Mouse (Mus musculus): ENCODE measurements around the gene Ipo8. TPM values are rescaled to one million over a fixed set of nuclear protein-coding genes. Genes with fewer than 3 reads are reported as not detected.
A peak's percentile ranks its signal among the peaks of the same experiment; 100 is the strongest.

The Ipo8 gene
- polyA plus RNA-seq, 1 experiment, result 56.3 TPM

DNA sequence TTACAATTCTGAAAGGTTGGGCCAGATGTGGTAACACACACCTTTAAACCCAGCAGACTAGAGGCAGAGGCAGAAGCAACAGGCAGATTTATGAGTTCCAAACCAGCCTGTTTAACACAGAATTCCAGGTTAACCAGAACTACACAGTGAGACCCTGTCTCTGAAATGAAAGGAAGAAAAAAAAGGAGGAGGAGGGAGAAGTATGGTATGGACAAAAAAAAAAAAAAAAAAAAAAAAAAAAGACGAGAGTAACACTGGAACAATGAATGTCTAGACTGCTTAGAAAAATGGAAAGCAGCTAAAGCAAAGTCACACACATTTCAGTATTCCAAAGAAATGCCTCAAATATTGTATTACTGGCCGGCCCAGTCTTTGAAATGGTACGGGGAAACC, 916 bp downstream of the Ipo8 start:
- Histone ChIP-seq H3K9me3 (replicated peaks; ENCODE audit: control insufficient read depth, insufficient read depth, low read length, poor library complexity, severe bottlenecking) (no peaks in the 10 kb centered on the region), H3K27ac (ENCODE audit: insufficient read depth, low read length) (no peak overlapping the region), H3K9ac (ENCODE audit: low read depth, poor library complexity, severe bottlenecking) (peak overlapping the region; percentile 73), H3K36me3 (ENCODE audit: control insufficient read depth, insufficient read depth, low read length, poor library complexity, severe bottlenecking) (no peaks in the 10 kb centered on the region; the same call in 1 of the 2 replicates), H3K4me1 (ENCODE audit: control insufficient read depth, insufficient read depth, low read length) (no peaks in the 10 kb centered on the region), H3K27me3 (ENCODE audit: control insufficient read depth, insufficient read depth, low read length, poor library complexity, severe bottlenecking) (no peaks in the 10 kb centered on the region), H3K4me3 (ENCODE audit: low read depth, low read length) (peak overlapping the region; percentile 93)
- no peak for TF ChIP-seq EP300 (IDR thresholded peaks at IDR 0.05; ENCODE audit: insufficient read depth, low read depth, low read length)
- TF ChIP-seq CTCF (IDR thresholded peaks at IDR 0.05; ENCODE audit: low read depth, low read length), result no peak
- TF ChIP-seq POLR2A (IDR thresholded peaks at IDR 0.05; ENCODE audit: insufficient read depth, low read length), result no peak

DNA sequence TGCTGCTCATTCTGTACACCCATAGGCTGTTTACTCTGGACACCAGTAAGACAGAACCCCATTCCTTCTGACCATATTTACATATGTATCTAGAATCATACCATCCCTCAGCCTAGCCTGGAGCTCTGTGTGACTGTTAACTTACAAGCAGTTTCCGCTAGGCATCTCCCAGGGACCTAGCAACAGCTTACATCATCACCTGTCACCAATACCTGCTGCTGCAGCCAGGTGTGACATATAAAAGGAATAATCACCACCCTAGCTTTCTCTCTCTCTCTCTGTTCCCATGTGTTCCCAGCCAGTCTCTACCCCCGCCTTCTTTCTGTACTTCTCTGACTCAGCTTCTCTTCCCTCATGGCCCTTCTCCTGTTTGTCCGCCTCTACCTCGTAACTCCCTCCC, 5.1 kb downstream of the Ipo8 start:
- Histone ChIP-seq H3K27ac (ENCODE audit: insufficient read depth, low read length) (no peak overlapping the region), H3K4me3 (ENCODE audit: low read depth, low read length) (no peak overlapping the region), H3K9ac (ENCODE audit: low read depth, poor library complexity, severe bottlenecking) (no peak overlapping the region), H3K27me3 (ENCODE audit: control insufficient read depth, insufficient read depth, low read length, poor library complexity, severe bottlenecking) (no peaks in the 10 kb centered on the region), H3K9me3 (replicated peaks; ENCODE audit: control insufficient read depth, insufficient read depth, low read length, poor library complexity, severe bottlenecking) (no peaks in the 10 kb centered on the region), H3K4me1 (ENCODE audit: control insufficient read depth, insufficient read depth, low read length) (no peaks in the 10 kb centered on the region), H3K36me3 (ENCODE audit: control insufficient read depth, insufficient read depth, low read length, poor library complexity, severe bottlenecking) (peaks cover 6% of the 10 kb centered on the region)
- no peak for TF ChIP-seq POLR2A (IDR thresholded peaks at IDR 0.05; ENCODE audit: insufficient read depth, low read length)
- TF ChIP-seq CTCF (IDR thresholded peaks at IDR 0.05; ENCODE audit: low read depth, low read length), result no peak
- TF ChIP-seq EP300 (IDR thresholded peaks at IDR 0.05; ENCODE audit: insufficient read depth, low read depth, low read length), result no peak

DNA sequence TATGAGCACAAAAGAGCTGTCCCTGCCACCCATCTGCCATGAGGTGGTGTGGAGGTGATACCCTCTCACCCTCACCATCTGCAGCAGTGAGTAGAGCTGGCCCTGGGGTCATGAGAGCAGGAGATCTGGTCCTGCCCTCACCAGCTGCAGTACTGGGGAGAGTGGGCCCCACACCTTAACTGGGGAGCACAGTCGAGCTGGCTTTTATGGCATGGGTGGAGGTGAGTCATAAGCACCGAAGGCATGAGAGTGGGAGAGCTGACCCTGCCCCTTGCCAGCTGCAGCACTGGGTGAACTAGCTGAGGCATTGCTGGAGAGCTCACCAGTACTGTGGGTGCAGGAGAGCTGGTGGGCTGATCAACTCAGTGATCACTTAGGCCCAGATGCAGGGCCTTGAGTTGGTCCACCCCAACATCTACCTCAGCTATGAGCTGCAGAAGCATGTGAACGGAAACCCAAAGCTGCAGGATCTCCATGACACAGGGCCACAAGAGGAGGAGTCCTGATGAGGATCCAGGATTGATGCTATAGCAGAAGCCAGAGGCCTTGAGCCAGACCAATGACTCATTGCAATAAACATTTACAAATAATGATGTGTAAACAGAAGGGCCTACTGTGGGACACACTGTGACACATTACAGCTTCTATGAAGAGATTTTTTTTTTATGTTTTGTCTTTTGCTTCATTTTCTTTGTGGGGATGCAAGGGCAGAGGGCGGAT, 12.5 kb downstream of the Ipo8 start:
- no peaks in the 10 kb centered on the region for H3K9me3 ChIP-seq (replicated peaks; ENCODE audit: control insufficient read depth, insufficient read depth, low read length, poor library complexity, severe bottlenecking)
- H3K27me3 ChIP-seq (ENCODE audit: control insufficient read depth, insufficient read depth, low read length, poor library complexity, severe bottlenecking), result no peaks in the 10 kb centered on the region
- H3K9ac ChIP-seq (ENCODE audit: low read depth, poor library complexity, severe bottlenecking), result no peak overlapping the region
- no peak overlapping the region for H3K27ac ChIP-seq (ENCODE audit: insufficient read depth, low read length)
- TF ChIP-seq EP300 (IDR thresholded peaks at IDR 0.05; ENCODE audit: insufficient read depth, low read depth, low read length) (no peak), CTCF (IDR thresholded peaks at IDR 0.05; ENCODE audit: low read depth, low read length) (no peak), POLR2A (IDR thresholded peaks at IDR 0.05; ENCODE audit: insufficient read depth, low read length) (no peak)
- H3K4me1 ChIP-seq (ENCODE audit: control insufficient read depth, insufficient read depth, low read length), result no peaks in the 10 kb centered on the region
- peaks cover 27% of the 10 kb centered on the region for H3K36me3 ChIP-seq (ENCODE audit: control insufficient read depth, insufficient read depth, low read length, poor library complexity, severe bottlenecking)
- H3K4me3 ChIP-seq (ENCODE audit: low read depth, low read length), result no peak overlapping the region

- no peak overlapping the region for H3K27ac ChIP-seq (ENCODE audit: insufficient read depth, low read length)
- no peak overlapping the region for H3K4me3 ChIP-seq (ENCODE audit: low read depth, low read length)
- H3K9ac ChIP-seq (ENCODE audit: low read depth, poor library complexity, severe bottlenecking), result no peak overlapping the region
- peaks cover 27% of the 10 kb centered on the region for H3K36me3 ChIP-seq (ENCODE audit: control insufficient read depth, insufficient read depth, low read length, poor library complexity, severe bottlenecking)
- H3K9me3 ChIP-seq (replicated peaks; ENCODE audit: control insufficient read depth, insufficient read depth, low read length, poor library complexity, severe bottlenecking), result no peaks in the 10 kb centered on the region
- TF ChIP-seq EP300 (IDR thresholded peaks at IDR 0.05; ENCODE audit: insufficient read depth, low read depth, low read length) (no peak), POLR2A (IDR thresholded peaks at IDR 0.05; ENCODE audit: insufficient read depth, low read length) (no peak), CTCF (IDR thresholded peaks at IDR 0.05; ENCODE audit: low read depth, low read length) (no peak)
- no peaks in the 10 kb centered on the region for H3K27me3 ChIP-seq (ENCODE audit: control insufficient read depth, insufficient read depth, low read length, poor library complexity, severe bottlenecking)
- no peaks in the 10 kb centered on the region for H3K4me1 ChIP-seq (ENCODE audit: control insufficient read depth, insufficient read depth, low read length)
Observed at GRCm38 (mm10) chr6:148816751-148817150, 14.5 kb downstream of the Ipo8 start.

DNA sequence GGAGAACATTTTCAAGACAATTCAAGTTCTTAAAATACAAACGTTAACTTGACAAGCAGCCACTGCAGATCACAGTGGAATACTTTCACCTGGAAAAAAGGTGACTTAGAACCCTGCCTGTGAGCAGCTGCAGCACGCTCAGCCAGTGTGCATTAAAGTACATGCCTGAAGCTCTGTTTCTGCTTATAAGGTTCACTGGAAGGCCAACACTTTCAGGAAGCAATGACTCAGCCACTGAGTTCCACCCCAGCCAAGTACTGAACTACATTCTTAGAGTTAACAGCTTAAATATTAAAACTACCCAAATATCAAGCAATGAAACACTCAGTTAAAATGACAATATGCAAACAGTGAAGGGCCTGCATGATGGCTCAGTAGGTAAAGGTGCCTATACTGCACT, 20.1 kb downstream of the Ipo8 start:
- H3K36me3 ChIP-seq (ENCODE audit: control insufficient read depth, insufficient read depth, low read length, poor library complexity, severe bottlenecking), result peaks cover 14% of the 10 kb centered on the region
- TF ChIP-seq POLR2A (IDR thresholded peaks at IDR 0.05; ENCODE audit: insufficient read depth, low read length), result no peak
- no peak for TF ChIP-seq EP300 (IDR thresholded peaks at IDR 0.05; ENCODE audit: insufficient read depth, low read depth, low read length)
- no peak for TF ChIP-seq CTCF (IDR thresholded peaks at IDR 0.05; ENCODE audit: low read depth, low read length)
- no peak overlapping the region for H3K4me3 ChIP-seq (ENCODE audit: low read depth, low read length)
- no peaks in the 10 kb centered on the region for H3K27me3 ChIP-seq (ENCODE audit: control insufficient read depth, insufficient read depth, low read length, poor library complexity, severe bottlenecking)
- no peak overlapping the region for H3K27ac ChIP-seq (ENCODE audit: insufficient read depth, low read length)
- no peaks in the 10 kb centered on the region for H3K9me3 ChIP-seq (replicated peaks; ENCODE audit: control insufficient read depth, insufficient read depth, low read length, poor library complexity, severe bottlenecking)
- H3K9ac ChIP-seq (ENCODE audit: low read depth, poor library complexity, severe bottlenecking), result no peak overlapping the region
- H3K4me1 ChIP-seq (ENCODE audit: control insufficient read depth, insufficient read depth, low read length), result no peaks in the 10 kb centered on the region

GRCm38 (mm10) chr6:148799773-148800172, 31.5 kb downstream of the Ipo8 start:
- H3K4me1 ChIP-seq (ENCODE audit: control insufficient read depth, insufficient read depth, low read length), result no peaks in the 10 kb centered on the region
- no peaks in the 10 kb centered on the region for H3K27me3 ChIP-seq (ENCODE audit: control insufficient read depth, insufficient read depth, low read length, poor library complexity, severe bottlenecking)
- no peak for TF ChIP-seq EP300 (IDR thresholded peaks at IDR 0.05; ENCODE audit: insufficient read depth, low read depth, low read length)
- TF ChIP-seq POLR2A (IDR thresholded peaks at IDR 0.05; ENCODE audit: insufficient read depth, low read length), result no peak
- TF ChIP-seq CTCF (IDR thresholded peaks at IDR 0.05; ENCODE audit: low read depth, low read length), result peak; percentile 31
- peaks cover 28% of the 10 kb centered on the region for H3K36me3 ChIP-seq (ENCODE audit: control insufficient read depth, insufficient read depth, low read length, poor library complexity, severe bottlenecking)
- no peak overlapping the region for H3K9ac ChIP-seq (ENCODE audit: low read depth, poor library complexity, severe bottlenecking)
- H3K9me3 ChIP-seq (replicated peaks; ENCODE audit: control insufficient read depth, insufficient read depth, low read length, poor library complexity, severe bottlenecking), result no peaks in the 10 kb centered on the region
- H3K4me3 ChIP-seq (ENCODE audit: low read depth, low read length), result no peak overlapping the region
- H3K27ac ChIP-seq (ENCODE audit: insufficient read depth, low read length), result no peak overlapping the region

Measured in ES-Bruce4 (cell line).